Mouse (Mus musculus) left cerebral cortex, postnatal 14 days (tissue): ENCODE data around the gene Ramac. TPM values are rescaled to one million over a fixed set of nuclear protein-coding genes. Genes with fewer than 3 reads are reported as not detected.
A peak's percentile ranks its signal among the peaks of the same experiment; 100 is the strongest.

Experiments used
- DNase-seq, 2 experiments: peaks; one replicate each; pipeline ENCODE4 v3.0.0; 2021 to 2022; ENCODE audit warnings: low spot score in 2 of 2, mixed read lengths in 1 of 2
- intact Hi-C: fragments of 180-260 bp; cut with DNase I; formaldehyde crosslinking; loops from one replicate; pipeline ENCODE4 v1.15.1; 2025
- total RNA-seq, 2 experiments: library from RNA; stranded (reverse); gene quantifications; 2 replicates each; pipeline ENCODE4 v1.2.3; 2021

Gene Ramac
- total RNA-seq, 2 experiments from 2014 or later = 70.9 to 73.7 TPM

GRCm38 (mm10) chr7:81772786-81773539, 10.2 kb downstream of the Ramac start:
- no peak for DNase-seq
- intact Hi-C loops = loop anchor here (10.0 kb wide), 1 partner anchor 318 kb away; the partner anchor contains the start of gene Cpeb1

- DNase-seq = no peak
- intact Hi-C loops = loop anchor here (5.0 to 10.0 kb wide), 2 partner anchors 168 to 321 kb away; partner anchors contain the start of gene Cpeb1
Observed at GRCm38 (mm10) chr7:81775325-81775724, 12.6 kb downstream of the Ramac start.

GRCm38 (mm10) chr7:81777667-81778218, 15.0 kb downstream of the Ramac start:
- intact Hi-C loops = loop anchor here (5.0 to 10.0 kb wide), 2 partner anchors 170 to 323 kb away; partner anchors contain the start of gene Cpeb1
- peak in 1 of 2 experiments; percentile 46 for DNase-seq

- intact Hi-C loops = loop anchor here (2.0 to 10.0 kb wide), 5 partner anchors 40 to 329 kb away; partner anchors contain the start of genes Btbd1 and Hdgfl3
- DNase-seq = peak in 1 of 2 experiments; percentile 42
Observed at GRCm38 (mm10) chr7:81788536-81788935, 25.8 kb downstream of the Ramac start.

DNA sequence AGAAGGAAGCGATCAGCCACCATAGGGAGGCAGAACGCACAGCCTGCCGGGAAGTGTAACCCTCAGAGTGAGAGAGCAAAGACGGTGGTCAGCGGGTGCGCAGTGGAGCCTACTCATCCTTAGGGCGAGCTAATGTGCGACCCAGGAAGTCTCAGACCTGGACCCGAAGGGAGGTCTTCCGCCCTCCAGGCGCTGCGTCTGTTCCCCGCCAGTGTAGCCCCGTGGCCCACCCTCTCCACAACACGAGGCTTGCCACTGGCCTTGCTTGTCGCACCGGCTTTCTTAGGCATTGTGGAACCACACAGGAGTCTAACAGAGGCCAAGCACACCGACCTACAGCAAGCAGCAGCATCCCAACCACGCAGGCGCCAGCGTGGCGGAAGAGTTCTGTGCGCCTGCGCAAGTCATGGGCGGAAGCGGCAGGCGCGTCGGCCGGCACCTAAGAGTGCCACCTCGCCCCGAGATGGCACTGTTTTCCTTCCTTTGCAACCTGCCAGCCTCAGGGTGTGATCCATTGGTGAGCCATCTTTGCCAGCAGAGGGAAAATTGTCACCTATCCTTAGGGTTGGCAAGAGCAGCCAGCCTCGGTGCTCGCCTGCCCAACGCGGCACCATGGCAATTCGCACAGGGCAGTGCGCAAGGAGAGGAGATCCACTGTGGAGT, 26.5 kb downstream of the Ramac start, which contains the start of gene 3110040N11Rik:
TSS of gene 3110040N11Rik (minus strand) at position 384 of the 663 bp plus-strand sequence.
- DNase-seq = peak; percentile 83 to 84
- intact Hi-C loops = loop anchor here (2.0 to 10.0 kb wide), 5 partner anchors 40 to 328 kb away; partner anchors contain the start of genes Btbd1 and Hdgfl3

DNA sequence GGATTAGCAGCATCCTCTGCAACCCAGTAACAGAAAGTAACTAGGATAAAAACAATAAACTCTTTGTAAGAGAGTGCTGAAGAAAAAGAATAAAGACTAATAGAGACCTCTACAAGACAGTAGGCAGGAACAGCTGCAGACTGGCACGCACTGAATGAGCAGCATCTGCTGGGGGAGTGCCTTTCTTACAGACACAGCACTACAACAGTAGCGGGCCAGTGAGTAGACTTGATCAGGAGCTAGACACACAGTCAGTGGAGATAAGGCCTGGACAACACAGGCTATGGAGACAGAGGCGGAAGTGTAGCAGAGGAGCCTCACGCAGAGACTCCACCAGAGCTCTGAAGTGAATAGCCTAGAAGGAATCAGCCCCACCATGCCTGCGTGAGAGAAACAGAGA, 43.3 kb downstream of the Ramac start:
- intact Hi-C loops = no loop called here
- DNase-seq = no peak

Other genes starting within 250 kb of the Ramac start
- under 1 TPM in 1 of 2 experiments, not detected in 1; 0.24 TPM for gene Fsd2, start 196.0 kb upstream of the Ramac start, total RNA-seq
- gene Whamm, start 191.7 kb upstream of the Ramac start, total RNA-seq = 10 to 100 TPM; 15.4 to 15.5 TPM
- 10 to 100 TPM; 74.9 to 79.6 TPM for gene Homer2, start 55.4 kb upstream of the Ramac start, total RNA-seq
- gene 3110040N11Rik, start 26.6 kb downstream of the Ramac start, total RNA-seq = 10 to 100 TPM; 28.8 to 29.1 TPM
- 100 to 1,000 TPM; 123 to 130 TPM for gene Btbd1, start 66.5 kb downstream of the Ramac start, total RNA-seq
- not detected for gene Gm10160, start 92.9 kb downstream of the Ramac start, total RNA-seq
- gene Tm6sf1, start 96.1 kb downstream of the Ramac start, total RNA-seq = 10 to 100 TPM; 36.3 to 42.0 TPM
- 10 to 100 TPM; 68.7 to 72.5 TPM for gene Hdgfl3, start 171.5 kb downstream of the Ramac start, total RNA-seq
- gene Bnc1, start 229.4 kb downstream of the Ramac start, total RNA-seq = not detected